ENCODE assay signal across 7 mouse cellular contexts in the genomic region with DNA sequence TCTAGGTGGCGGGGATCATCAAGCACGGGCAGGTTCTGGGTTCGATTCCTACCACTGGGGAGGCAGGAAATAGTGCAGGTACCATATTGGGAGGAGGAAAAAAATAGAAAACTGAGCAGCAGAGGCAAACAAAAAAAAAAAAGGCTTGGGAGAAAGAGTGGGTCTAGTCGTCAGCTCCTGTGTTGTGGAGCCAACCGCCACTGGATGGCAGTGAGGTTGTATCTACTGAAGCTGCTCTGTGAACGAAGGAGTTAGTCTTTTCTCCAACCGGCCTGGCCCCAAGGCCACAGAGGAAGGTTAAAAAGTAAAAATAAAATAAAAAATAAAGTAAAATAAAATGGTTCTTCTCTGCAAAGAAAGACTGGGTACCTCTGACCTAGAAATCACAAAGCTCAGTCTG. TPM values are rescaled to one million over a fixed set of nuclear protein-coding genes. Genes with fewer than 3 reads are reported as not detected.
DNase-seq lines count a peak whose midpoint lies in the region; ATAC-seq and TF ChIP-seq lines count a peak whose summit lies in the region.

No protein-coding gene starts in this region.

- peak; percentile 61 for DNase-seq in kidney, adult 9 months
- no peak for DNase-seq in kidney, adult 18-20 months
- no peak for DNase-seq in CH12.LX (ENCODE audit: extremely low read depth)
- DNase-seq in MEL (ENCODE audit: low read depth, low spot score), result no peak
- DNase-seq in midbrain, postnatal 0 days (ENCODE audit: low spot score), result peak; percentile 74
- no peak for DNase-seq in cerebellum, adult 9-11 months

- ATAC-seq in hindbrain, embryonic 16.5 days, result peak; percentile 68; the same call in 1 of the 2 replicates
- no peak for ATAC-seq in midbrain, postnatal 0 days (ENCODE audit: low FRiP score)

- H3K36me3 ChIP-seq in CH12.LX (replicated peaks in 1 of 2; ENCODE audit: control insufficient read depth in 1 of 2, insufficient read depth in 1 of 2, low read length in 1 of 2) (peaks cover 0 to 26% of the 10 kb centered on the region in 2 experiments), MEL (ENCODE audit: control insufficient read depth in 1 of 2, insufficient read depth in 2 of 2, low read length in 2 of 2) (peaks cover 0 to 10% of the 10 kb centered on the region in 2 experiments; a peak in 3 of 4 replicates)
- no peaks in the 10 kb centered on the region for H3K36me3 ChIP-seq in hindbrain, embryonic 16.5 days (ENCODE audit: control insufficient read depth, insufficient read depth, low read length)
- no peaks in the 10 kb centered on the region for H3K36me3 ChIP-seq in midbrain, postnatal 0 days (ENCODE audit: insufficient read depth, low read length)

- H3K4me2 ChIP-seq in CH12.LX (ENCODE audit: insufficient read depth, low read depth, poor library complexity, severe bottlenecking), result no peak overlapping the region
- H3K4me2 ChIP-seq in hindbrain, embryonic 16.5 days (ENCODE audit: low read length), result no peak overlapping the region
- H3K4me2 ChIP-seq in midbrain, postnatal 0 days (ENCODE audit: low read depth, low read length, poor library complexity, severe bottlenecking), result no peak overlapping the region

- H3K4me3 ChIP-seq in CH12.LX (replicated peaks in 1 of 3; ENCODE audit: low read depth in 2 of 3, low read length in 2 of 3, poor library complexity in 1 of 3) (no peak overlapping the region), MEL (ENCODE audit: control insufficient read depth in 1 of 2, insufficient read depth in 1 of 2, low read depth in 2 of 2, low read length in 2 of 2) (no peak overlapping the region)
- H3K4me3 ChIP-seq in hindbrain, embryonic 16.5 days (ENCODE audit: low read length), result no peak overlapping the region
- H3K4me3 ChIP-seq in midbrain, postnatal 0 days (ENCODE audit: low read depth, low read length), result no peak overlapping the region

- no peaks in the 10 kb centered on the region for H3K79me2 ChIP-seq in CH12.LX (replicated peaks; ENCODE audit: control insufficient read depth, extremely low read depth, insufficient read depth, poor library complexity, severe bottlenecking)
- peaks cover 26% of the 10 kb centered on the region for H3K79me2 ChIP-seq in MEL (ENCODE audit: control insufficient read depth, insufficient read depth, low read length, poor library complexity)

- TF ChIP-seq CTCF in CH12.LX (conservative IDR thresholded peaks at IDR 0.05 in 1 of 2, IDR thresholded peaks at IDR 0.05 in 1 of 2; ENCODE audit: low read depth in 2 of 2, low read length in 2 of 2) (peak in 1 of 2 experiments; percentile 59; a peak in 2 of 4 replicates), MEL (IDR thresholded peaks at IDR 0.05 in 2 of 3, conservative IDR thresholded peaks at IDR 0.05 in 1 of 3; ENCODE audit: control insufficient read depth in 1 of 3, insufficient read depth in 1 of 3, low read depth in 2 of 3, low read length in 3 of 3, poor library complexity in 1 of 3, severe bottlenecking in 1 of 3) (peak in 2 of 3 experiments; percentile 7 to 14; a peak in 1 of 6 replicates)
- TF ChIP-seq CTCF in midbrain, postnatal 0 days (IDR thresholded peaks at IDR 0.05), result peak; percentile 77

- in situ Hi-C loops in CH12.LX (cut with MboI; ENCODE audit: low pct_ligation_motif_present, low pct_unique_long_range_greater_than_20kb, low sequenced_read_pairs), result loop anchor here (25.0 kb wide), 1 partner anchor 908 kb away; no protein-coding TSS in a partner anchor

- TF ChIP-seq EP300 in CH12.LX (IDR thresholded peaks at IDR 0.05; ENCODE audit: low read length) (no peak), MEL (IDR thresholded peaks at IDR 0.05; ENCODE audit: low read depth in 1 of 2, low read length in 2 of 2) (no peak)

- H3K27ac ChIP-seq in CH12.LX (ENCODE audit: insufficient read depth, low read depth) (no peak overlapping the region), MEL (ENCODE audit: control insufficient read depth, low read depth, low read length) (no peak overlapping the region)
- H3K27ac ChIP-seq in hindbrain, embryonic 16.5 days (ENCODE audit: low read depth, low read length), result no peak overlapping the region
- no peak overlapping the region for H3K27ac ChIP-seq in midbrain, postnatal 0 days (ENCODE audit: low read depth, low read length)

- TF ChIP-seq RAD21 in CH12.LX (IDR thresholded peaks at IDR 0.05; ENCODE audit: low read depth, low read length) (peak; percentile 65), MEL (IDR thresholded peaks at IDR 0.05; ENCODE audit: low read depth, low read length) (peak; percentile 15; the same call in 1 of the 2 replicates)

- 59% methylated on average over 7 of the region's 7 CpGs for WGBS in hindbrain, embryonic 16.5 days
- 52% methylated on average over 7 of the region's 7 CpGs for WGBS in midbrain, postnatal 0 days

- TF ChIP-seq POLR2A in CH12.LX (IDR thresholded peaks at IDR 0.05; ENCODE audit: low read depth, low read length) (no peak), MEL (IDR thresholded peaks at IDR 0.05; ENCODE audit: control insufficient read depth in 1 of 2, insufficient read depth in 1 of 2, low read depth in 1 of 2, low read length in 2 of 2, poor library complexity in 1 of 2) (no peak)

- H3K9me3 ChIP-seq in CH12.LX (replicated peaks; ENCODE audit: low read length), result no peaks in the 10 kb centered on the region
- no peaks in the 10 kb centered on the region for H3K9me3 ChIP-seq in MEL (replicated peaks; ENCODE audit: insufficient read depth, low read length)
- no peaks in the 10 kb centered on the region for H3K9me3 ChIP-seq in hindbrain, embryonic 16.5 days (ENCODE audit: control insufficient read depth, low read length)
- H3K9me3 ChIP-seq in midbrain, postnatal 0 days (ENCODE audit: low read length), result no peaks in the 10 kb centered on the region

- dilution Hi-C loops in CH12.LX (cut with MboI; ENCODE audit: extremely low pct_ligation_motif_present, extremely low pct_unique_long_range_greater_than_20kb, low sequenced_read_pairs), result no loop called here

- H3K4me1 ChIP-seq in CH12.LX (ENCODE audit: control insufficient read depth in 1 of 2, insufficient read depth in 2 of 2) (peaks cover 0 to 25% of the 10 kb centered on the region in 2 experiments; a peak in 3 of 4 replicates), MEL (ENCODE audit: control insufficient read depth in 1 of 2, insufficient read depth in 2 of 2, low read length in 2 of 2) (peaks cover 0 to 8% of the 10 kb centered on the region in 2 experiments; a peak in 2 of 4 replicates)
- H3K4me1 ChIP-seq in hindbrain, embryonic 16.5 days (ENCODE audit: control insufficient read depth, insufficient read depth, low read depth, low read length), result peaks cover 2% of the 10 kb centered on the region; the same call in 1 of the 2 replicates
- peaks cover 4% of the 10 kb centered on the region; the same call in 1 of the 2 replicates for H3K4me1 ChIP-seq in midbrain, postnatal 0 days (ENCODE audit: insufficient read depth, low read length)

- H3K9ac ChIP-seq in CH12.LX (ENCODE audit: insufficient read depth, low read depth) (no peak overlapping the region), MEL (ENCODE audit: control insufficient read depth, low read depth, low read length, poor library complexity, severe bottlenecking) (no peak overlapping the region)
- H3K9ac ChIP-seq in hindbrain, embryonic 16.5 days (ENCODE audit: low read depth, low read length), result no peak overlapping the region
- no peak overlapping the region for H3K9ac ChIP-seq in midbrain, postnatal 0 days (replicated peaks; ENCODE audit: low read length, poor library complexity, severe bottlenecking)

- H3K27me3 ChIP-seq in CH12.LX (replicated peaks) (no peaks in the 10 kb centered on the region), MEL (ENCODE audit: control insufficient read depth in 1 of 2, insufficient read depth in 2 of 2, low read length in 2 of 2) (no peaks in the 10 kb centered on the region)
- H3K27me3 ChIP-seq in hindbrain, embryonic 16.5 days (replicated peaks; ENCODE audit: control insufficient read depth, insufficient read depth, low read length), result no peaks in the 10 kb centered on the region
- H3K27me3 ChIP-seq in midbrain, postnatal 0 days (ENCODE audit: insufficient read depth, low read length), result no peaks in the 10 kb centered on the region

TF ChIP-seq in CH12.LX, 34 proteins besides CTCF, POLR2A, EP300 and RAD21:
- TF ChIP-seq SMC3 (IDR thresholded peaks at IDR 0.05; ENCODE audit: low read depth, low read length), result peak; percentile 47
- TF ChIP-seq ZNF384 (IDR thresholded peaks at IDR 0.05; ENCODE audit: low read depth, low read length), result peak; percentile 42; the same call in 1 of the 2 replicates
- no peak for TF ChIP-seq HCFC1 (IDR thresholded peaks at IDR 0.05; ENCODE audit: low read depth, low read length)

TF ChIP-seq in MEL, 35 proteins besides CTCF, POLR2A, EP300 and RAD21:
- TF ChIP-seq MXI1 (IDR thresholded peaks at IDR 0.05; ENCODE audit: low read depth, low read length), result no peak
- TF ChIP-seq ETS1 (IDR thresholded peaks at IDR 0.05; ENCODE audit: low read depth, low read length), result no peak
- TF ChIP-seq NELFE (IDR thresholded peaks at IDR 0.05; ENCODE audit: low read depth, low read length), result no peak
- TF ChIP-seq SMC3 (IDR thresholded peaks at IDR 0.05; ENCODE audit: low read depth, low read length), result peak; percentile 20; the same call in 1 of the 2 replicates
- TF ChIP-seq POLR2AphosphoS2 (IDR thresholded peaks at IDR 0.05; ENCODE audit: low read length), result no peak

RNA-seq across cellular contexts. Expression of gene Pik3r1, which starts 39.2 kb away (rescaled TPM):
- total RNA-seq in CH12.LX (2012; rRNA removed), result 17.0 and 17.5 TPM in 2 replicates
- total RNA-seq in CH12.LX (2014; rRNA removed), result 20.2 and 21.0 TPM in 2 replicates
- polyA plus RNA-seq in CH12.LX (2012; ENCODE audit: insufficient read length, low read depth), result 19.3 and 20.9 TPM in 2 replicates
- 41.4 TPM in 2 replicates for total RNA-seq in MEL (2012; rRNA removed)
- polyA plus RNA-seq in MEL (2012; ENCODE audit: insufficient read depth in 1 of 2, insufficient read length in 2 of 2, low read depth in 1 of 2, low replicate concordance in 2 of 2, missing spikeins in 1 of 2), result 100 to 1,000 TPM in 1 of 2 experiments, 10 to 100 TPM in 1; 23.8 to 116 TPM
- 51.3 and 51.6 TPM in 2 replicates for polyA plus RNA-seq in hindbrain, embryonic 16.5 days (2015; fragmentation: Nextera tagmentation; extraction: Ambion mirVana)
- 99.2 and 116 TPM in 2 replicates for total RNA-seq in midbrain, postnatal 0 days (2014; rRNA removed)
- polyA plus RNA-seq in midbrain, postnatal 0 days (2015; fragmentation: Nextera tagmentation; extraction: Ambion mirVana), result 43.0 and 54.4 TPM in 2 replicates

Comparison
In these comparisons a context has a peak if more than half of its experiments do, and no peak if none do; other contexts are left out.
1. DNase-seq: peak in kidney, adult 9 months (single experiment) and midbrain, postnatal 0 days (single experiment); none in kidney, adult 18-20 months (single experiment), CH12.LX (single experiment), MEL (single experiment) and cerebellum, adult 9-11 months (single experiment).